Mouse (Mus musculus) CH12.LX (cell line): ENCODE measurements around the gene Cotl1. TPM values are rescaled to one million over a fixed set of nuclear protein-coding genes. Genes with fewer than 3 reads are reported as not detected.

Source experiments
- DNase-seq: peaks from one replicate; pipeline ENCODE4 v3.0.0-alpha.2; 2013; ENCODE audit errors: extremely low read depth
- H3K27ac ChIP-seq: 2 replicates; pipeline ENCODE4 v1.5.1; 2012; ENCODE audit warnings: low read depth, mild to moderate bottlenecking, control low read depth, moderate library complexity; ENCODE audit not compliant: insufficient read depth
- H3K27me3 ChIP-seq: replicated peaks from 2 replicates; pipeline ENCODE3; 2012; ENCODE audit warnings: inconsistent platforms
- H3K36me3 ChIP-seq, 2 experiments: replicated peaks in 1 of 2; 2 replicates each; pipeline versions ENCODE3 to v1.6.1; 2012; ENCODE audit warnings: inconsistent platforms in 1 of 2, low read length in 1 of 2, mild to moderate bottlenecking in 1 of 2, mixed read lengths in 1 of 2, moderate library complexity in 1 of 2; ENCODE audit not compliant: control insufficient read depth in 1 of 2, insufficient read depth in 1 of 2
- H3K4me1 ChIP-seq, 2 experiments: 2 replicates each; pipeline ENCODE4 v1.6.1; 2012; ENCODE audit warnings: inconsistent platforms in 1 of 2, moderate library complexity in 1 of 2; ENCODE audit not compliant: insufficient read depth in 2 of 2, control insufficient read depth in 1 of 2
- H3K4me2 ChIP-seq: 2 replicates; pipeline ENCODE4 v1.6.1; 2012; ENCODE audit warnings: low read depth, mild to moderate bottlenecking, control low read depth; ENCODE audit not compliant: poor library complexity, insufficient read depth, severe bottlenecking
- H3K4me3 ChIP-seq, 3 experiments: fragments of 150-350 bp in 1 of 3; sonication (generic) in 1 of 3; replicated peaks in 1 of 3; 2 replicates each; pipeline versions ENCODE3 to v1.5.1; 2011 to 2012; ENCODE audit warnings: low read depth in 2 of 3, low read length in 2 of 3, mild to moderate bottlenecking in 2 of 3, moderate library complexity in 2 of 3, control low read depth in 1 of 3, improper control_type of control experiment in 1 of 3, inconsistent platforms in 1 of 3, mixed read lengths in 1 of 3; ENCODE audit not compliant: poor library complexity in 1 of 3
- H3K79me2 ChIP-seq: replicated peaks from 2 replicates; pipeline ENCODE4 v1.6.1; 2012; ENCODE audit warnings: mild to moderate bottlenecking, moderate library complexity; ENCODE audit not compliant: control insufficient read depth, poor library complexity, insufficient read depth, severe bottlenecking; ENCODE audit errors: extremely low read depth
- H3K9ac ChIP-seq: 2 replicates; pipeline ENCODE4 v1.6.1; 2012; ENCODE audit warnings: low read depth, mild to moderate bottlenecking, control low read depth, moderate library complexity; ENCODE audit not compliant: insufficient read depth
- H3K9me3 ChIP-seq: replicated peaks from 2 replicates; pipeline ENCODE3; 2012; ENCODE audit warnings: low read length, inconsistent platforms, mixed read lengths
- BHLHE40 ChIP-seq: IDR thresholded peaks from 2 replicates; pipeline ENCODE4 v1.6.1; 2011; ENCODE audit warnings: mild to moderate bottlenecking, low read depth, low read length, improper control_type of control experiment
- CHD1 ChIP-seq: IDR thresholded peaks from 2 replicates; pipeline ENCODE4 v1.6.1; 2012; ENCODE audit warnings: low read depth, low read length, improper control_type of control experiment, inconsistent platforms
- CHD2 ChIP-seq: IDR thresholded peaks from 2 replicates; pipeline ENCODE4 v1.6.1; 2011; ENCODE audit warnings: low read length, improper control_type of control experiment
- E2F4 ChIP-seq: IDR thresholded peaks from 2 replicates; pipeline ENCODE4 v1.6.1; 2011; ENCODE audit warnings: low read depth, low read length, improper control_type of control experiment; ENCODE audit not compliant: insufficient replicate concordance
- ELF1 ChIP-seq: IDR thresholded peaks from 2 replicates; pipeline ENCODE4 v1.6.1; 2014; ENCODE audit warnings: low read depth, mild to moderate bottlenecking, inconsistent platforms, low read length, improper control_type of control experiment
- EP300 ChIP-seq: IDR thresholded peaks from 2 replicates; pipeline ENCODE4 v1.6.1; 2011; ENCODE audit warnings: low read length, improper control_type of control experiment
- GABPA ChIP-seq: IDR thresholded peaks from 2 replicates; pipeline ENCODE4 v1.6.1; 2012; ENCODE audit warnings: low read depth, low read length, improper control_type of control experiment, inconsistent platforms; ENCODE audit not compliant: insufficient replicate concordance
- HCFC1 ChIP-seq: IDR thresholded peaks from 2 replicates; pipeline ENCODE4 v1.6.1; 2012; ENCODE audit warnings: low read depth, mild to moderate bottlenecking, inconsistent platforms, low read length, improper control_type of control experiment
- IRF4 ChIP-seq: IDR thresholded peaks from 2 replicates; pipeline ENCODE4 v1.6.1; 2014; ENCODE audit warnings: low read depth, mild to moderate bottlenecking, inconsistent platforms, low read length, improper control_type of control experiment
- JUN ChIP-seq: IDR thresholded peaks from 2 replicates; pipeline ENCODE4 v1.6.1; 2011; ENCODE audit warnings: low read depth, mild to moderate bottlenecking, low read length, improper control_type of control experiment, moderate library complexity; ENCODE audit not compliant: insufficient read depth
- KAT2A ChIP-seq: IDR thresholded peaks from 2 replicates; pipeline ENCODE4 v1.6.1; 2012; ENCODE audit warnings: low read length, improper control_type of control experiment, inconsistent platforms; ENCODE audit not compliant: insufficient replicate concordance
- MAFK ChIP-seq: IDR thresholded peaks from 2 replicates; pipeline ENCODE4 v1.6.1; 2011; ENCODE audit warnings: low read length, improper control_type of control experiment; ENCODE audit not compliant: insufficient replicate concordance
- MAX ChIP-seq: IDR thresholded peaks from 2 replicates; pipeline ENCODE4 v1.6.1; 2011; ENCODE audit warnings: low read length, improper control_type of control experiment
- MAZ ChIP-seq: IDR thresholded peaks from 2 replicates; pipeline ENCODE4 v1.6.1; 2012; ENCODE audit warnings: low read depth, mild to moderate bottlenecking, inconsistent platforms, low read length, improper control_type of control experiment, moderate library complexity
- MXI1 ChIP-seq: IDR thresholded peaks from 2 replicates; pipeline ENCODE4 v1.6.1; 2011; ENCODE audit warnings: mild to moderate bottlenecking, low read depth, low read length, improper control_type of control experiment
- MYC ChIP-seq: IDR thresholded peaks from 2 replicates; pipeline ENCODE4 v1.6.1; 2011; ENCODE audit warnings: low read depth, mild to moderate bottlenecking, improper control_type of control experiment, low read length
- NRF1 ChIP-seq: IDR thresholded peaks from 2 replicates; pipeline ENCODE4 v1.6.1; 2014; ENCODE audit warnings: low read depth, mild to moderate bottlenecking, inconsistent platforms, low read length, improper control_type of control experiment, moderate library complexity
- PAX5 ChIP-seq: IDR thresholded peaks from 2 replicates; pipeline ENCODE4 v1.6.1; 2012; ENCODE audit warnings: low read length, inconsistent platforms, mixed read lengths
- POLR2A ChIP-seq: IDR thresholded peaks from 2 replicates; pipeline ENCODE4 v1.6.1; 2011; ENCODE audit warnings: low read depth, mild to moderate bottlenecking, improper control_type of control experiment, low read length
- RAD21 ChIP-seq: IDR thresholded peaks from 2 replicates; pipeline ENCODE4 v1.6.1; 2011; ENCODE audit warnings: low read depth, mild to moderate bottlenecking, low read length, improper control_type of control experiment, moderate library complexity
- RCOR1 ChIP-seq: conservative IDR thresholded peaks from 2 replicates; pipeline ENCODE4 v1.6.1; 2012; ENCODE audit warnings: low read depth, mild to moderate bottlenecking, inconsistent platforms, low read length, improper control_type of control experiment
- SIN3A ChIP-seq: IDR thresholded peaks from 2 replicates; pipeline ENCODE4 v1.6.1; 2012; ENCODE audit warnings: low read length, improper control_type of control experiment, inconsistent platforms
- SMC3 ChIP-seq: IDR thresholded peaks from 2 replicates; pipeline ENCODE4 v1.6.1; 2011; ENCODE audit warnings: low read depth, low read length, improper control_type of control experiment
- TBP ChIP-seq: conservative IDR thresholded peaks from 2 replicates; pipeline ENCODE4 v1.6.1; 2011; ENCODE audit warnings: low read depth, low read length, improper control_type of control experiment
- UBTF ChIP-seq: IDR thresholded peaks from 2 replicates; pipeline ENCODE4 v1.6.1; 2012; ENCODE audit warnings: low read depth, mild to moderate bottlenecking, inconsistent platforms, low read length, improper control_type of control experiment, moderate library complexity
- USF2 ChIP-seq: conservative IDR thresholded peaks from 2 replicates; pipeline ENCODE4 v1.6.1; 2011; ENCODE audit warnings: low read depth, low read length, improper control_type of control experiment
- ZC3H11A ChIP-seq: IDR thresholded peaks from 2 replicates; pipeline ENCODE4 v1.6.1; 2012; ENCODE audit warnings: low read depth, mild to moderate bottlenecking, inconsistent platforms, low read length, improper control_type of control experiment
- ZKSCAN1 ChIP-seq: IDR thresholded peaks from 2 replicates; pipeline ENCODE4 v1.6.1; 2012; ENCODE audit warnings: low read depth, inconsistent platforms, low read length, improper control_type of control experiment, borderline replicate concordance
- ZMIZ1 ChIP-seq: IDR thresholded peaks from 2 replicates; pipeline ENCODE4 v1.6.1; 2012; ENCODE audit warnings: low read depth, mild to moderate bottlenecking, inconsistent platforms, low read length, improper control_type of control experiment
- ZNF384 ChIP-seq: IDR thresholded peaks from 2 replicates; pipeline ENCODE4 v1.6.1; 2012; ENCODE audit warnings: low read depth, low read length, improper control_type of control experiment, inconsistent platforms
- dilution Hi-C: fragments of 300-500 bp; cut with MboI; formaldehyde crosslinking; loops from 2 replicates; pipeline ENCODE4 v1.14.3; 2020; ENCODE audit warnings: low sequenced_read_pairs; ENCODE audit not compliant: extremely low pct_unique_long_range_greater_than_20kb, extremely low pct_ligation_motif_present
- in situ Hi-C: fragments of 300-500 bp; cut with MboI; formaldehyde crosslinking; loops from 3 replicates; pipeline ENCODE4 v1.14.3; 2019; ENCODE audit warnings: low sequenced_read_pairs, low pct_ligation_motif_present, low pct_unique_long_range_greater_than_20kb, mixed read lengths
- polyA plus RNA-seq: library from polyadenylated mRNA; unstranded; fragments of >175 nt; gene quantifications from 2 replicates; pipeline ENCODE4 v1.2.1, GENCODE M21; 2012; ENCODE audit warnings: low read depth; ENCODE audit not compliant: insufficient read length
- total RNA-seq, 2 experiments: library from RNA; depleted of rRNA; stranded (reverse); fragments of 300-350 nt in 1 of 2; fragments of >200 nt in 1 of 2; gene quantifications; 2 replicates each; pipeline ENCODE4 v1.2.3; 2012 to 2014

Gene Cotl1
- total and polyA plus RNA-seq, 3 experiments = 59.6 to 375 (median 135) TPM

DNA sequence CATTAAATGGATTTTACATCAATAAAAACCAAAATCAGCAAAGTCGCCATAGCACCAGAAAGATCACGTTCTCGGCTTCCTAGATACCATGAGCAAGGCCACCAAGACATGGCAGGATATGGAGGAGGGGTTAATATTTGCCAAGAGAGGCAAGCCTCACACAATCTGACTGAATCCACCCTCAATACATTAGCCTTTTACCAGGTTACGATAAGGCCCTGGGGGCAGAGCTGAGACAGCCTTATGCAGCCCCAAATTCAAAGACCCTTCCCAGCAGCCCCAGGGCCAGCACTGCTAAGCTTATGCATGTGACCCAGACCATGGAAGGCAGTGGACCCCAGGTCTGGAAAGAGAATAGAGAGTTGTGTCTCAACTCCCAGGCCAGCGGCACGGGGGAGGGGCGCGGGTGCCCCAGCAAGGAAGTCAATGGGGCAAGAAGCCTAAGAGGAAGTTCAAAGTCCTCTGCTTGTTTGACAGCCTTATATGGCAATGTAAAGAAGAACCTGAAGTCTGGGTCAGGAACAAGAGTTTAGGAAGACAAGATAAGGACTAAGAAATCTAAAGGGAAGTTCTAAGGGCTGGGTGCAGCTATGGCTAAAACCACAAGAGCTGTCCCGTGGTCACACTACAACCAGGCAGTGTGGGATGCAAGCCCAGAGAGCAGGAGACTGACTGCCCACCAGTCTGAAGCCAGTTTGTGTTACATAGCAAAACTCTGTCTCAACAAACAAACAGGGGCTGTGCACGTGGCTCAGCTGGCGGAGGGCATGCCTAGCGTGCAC is 27.5 kb downstream of the Cotl1 start:
- DNase-seq = peak; percentile 68
- Histone ChIP-seq H3K27me3 (no peaks in the 10 kb centered on the region), H3K79me2 (no peaks in the 10 kb centered on the region)
- TF ChIP-seq NRF1 (no peak), EP300 (no peak), MYC (no peak), ELF1 (0 out of 2 replicates have a peak, but pooled peaks have one; percentile 28), CHD1 (no peak), CHD2 (peak; percentile 30; the same call in 1 of the 2 replicates), JUN (no peak), ZMIZ1 (no peak), MAX (0 out of 2 replicates have a peak, but pooled peaks have one; percentile 24)
- TF ChIP-seq, all 38 proteins: peak for 3
- Histone ChIP-seq H3K27ac (peak overlapping the region; percentile 59), H3K9me3 (peaks cover 4% of the 10 kb centered on the region), H3K4me1 (peaks cover 6 to 76% of the 10 kb centered on the region in 2 experiments), H3K36me3 (peaks cover 0 to 61% of the 10 kb centered on the region in 2 experiments), H3K4me2 (no peak overlapping the region), H3K4me3 (no peak overlapping the region), H3K9ac (no peak overlapping the region)
- dilution Hi-C loops = no loop called here
- in situ Hi-C loops = no loop called here

DNA sequence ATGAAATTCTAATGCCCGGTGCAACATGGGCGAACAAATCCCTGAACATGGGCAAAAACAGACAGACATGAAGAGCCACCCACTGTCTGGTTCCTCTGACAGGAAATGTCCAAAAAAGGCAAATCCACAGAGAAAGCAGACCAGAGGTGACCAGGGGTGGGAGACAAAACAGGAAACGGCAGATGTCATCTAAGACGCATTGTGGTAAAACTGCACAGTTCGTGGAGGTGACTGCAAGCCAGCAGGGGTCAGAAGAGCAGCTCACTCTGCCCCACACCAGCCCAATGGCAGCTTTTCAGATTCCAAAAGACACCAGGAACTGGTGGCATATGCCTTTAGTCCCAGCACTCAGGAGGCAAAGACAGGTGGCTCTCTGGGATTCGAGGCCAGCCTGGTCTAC is 28.4 kb downstream of the Cotl1 start:
- Histone ChIP-seq H3K4me3 (no peak overlapping the region), H3K79me2 (no peaks in the 10 kb centered on the region), H3K27me3 (no peaks in the 10 kb centered on the region), H3K4me1 (peaks cover 8 to 76% of the 10 kb centered on the region in 2 experiments), H3K4me2 (no peak overlapping the region), H3K27ac (no peak overlapping the region), H3K36me3 (peaks cover 0 to 60% of the 10 kb centered on the region in 2 experiments), H3K9ac (no peak overlapping the region), H3K9me3 (peaks cover 4% of the 10 kb centered on the region)
- DNase-seq = peak; percentile 80
- in situ Hi-C loops = no loop called here
- dilution Hi-C loops = no loop called here
- TF ChIP-seq MAFK (no peak), JUN (no peak), PAX5 (no peak), ZKSCAN1 (no peak), SMC3 (peak; percentile 77), MAX (no peak), RAD21 (peak; percentile 54), NRF1 (no peak), GABPA (no peak), POLR2A (no peak), MYC (peak; percentile 66; the same call in 1 of the 2 replicates), HCFC1 (no peak), E2F4 (no peak), MAZ (no peak), USF2 (no peak), KAT2A (no peak), BHLHE40 (0 out of 2 replicates have a peak, but pooled peaks have one; percentile 44), RCOR1 (no peak), ZMIZ1 (no peak), CHD1 (no peak), ZNF384 (no peak), UBTF (no peak), SIN3A (no peak), IRF4 (no peak), TBP (no peak), ZC3H11A (0 out of 2 replicates have a peak, but pooled peaks have one; percentile 3), CHD2 (no peak), MXI1 (peak; percentile 53; the same call in 1 of the 2 replicates)
